Mouse (Mus musculus): ENCODE measurements around the gene Syna.

DNA sequence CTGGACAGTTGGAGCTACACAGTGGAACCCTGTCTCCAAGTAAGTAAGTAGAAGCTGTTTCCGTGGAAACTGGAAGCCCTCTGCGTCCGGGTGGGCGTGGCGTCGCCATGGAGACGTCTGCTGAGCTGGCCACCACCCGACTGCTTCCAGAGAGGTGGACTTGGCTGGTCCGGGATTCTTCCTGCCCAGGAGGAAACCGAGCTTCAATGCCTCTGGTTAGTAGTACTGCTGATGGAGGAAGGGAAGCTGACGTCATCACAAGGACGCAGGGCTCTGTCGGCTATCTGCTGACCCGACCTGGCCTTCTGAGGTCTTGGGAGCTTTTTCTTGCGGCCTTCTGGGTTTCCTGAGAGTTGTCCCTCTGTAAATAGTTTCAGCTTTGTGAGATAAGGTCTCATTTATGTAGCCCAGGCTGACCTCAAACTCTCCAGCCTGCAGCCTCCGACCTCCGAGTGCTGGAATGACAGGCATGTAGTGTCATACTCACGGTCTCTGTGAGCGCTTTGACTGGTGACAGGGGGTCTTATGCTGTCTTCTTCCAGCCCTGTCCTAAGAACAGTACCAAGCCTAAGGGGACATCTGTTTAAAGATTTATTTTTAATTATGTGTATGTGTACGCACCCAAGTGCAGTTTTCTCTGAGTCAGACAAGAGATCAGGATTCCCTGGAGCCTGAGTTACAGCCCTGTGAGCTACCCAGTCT lies 4.4 kb downstream of the Syna start:
- TF ChIP-seq CTCF (IDR thresholded peaks at IDR 0.05; ENCODE audit: low read depth, low read length) (no peak), POLR2A (IDR thresholded peaks at IDR 0.05; ENCODE audit: borderline replicate concordance, low read depth, low read length) (no peak)

Measured in bone marrow macrophage, adult 2 months (primary cell).